13 mouse cellular contexts compared by ENCODE assay signal in genomic region chr9:64701651-64702050, GRCm38 (mm10). TPM values are rescaled to one million over a fixed set of nuclear protein-coding genes. Genes with fewer than 3 reads are reported as not detected.
DNase-seq lines count a peak whose midpoint lies in the region; ATAC-seq and TF ChIP-seq lines count a peak whose summit lies in the region.
"Had no signal": no experiment of that assay in that cellular context is flagged by ENCODE, and none has a peak within 500 bp of the region (broad histone marks: within the 10 kb centered on the region; RNA-seq: fewer than 3 reads in every experiment).

No protein-coding gene starts in this region.

- no peak overlapping the region for H3K4me3 ChIP-seq in left cerebral cortex, adult 2 months
- H3K4me3 ChIP-seq in embryonic fibroblast, embryonic 13.5 days (ENCODE audit: insufficient read depth, low read length) = no peak overlapping the region
- H3K4me3 ChIP-seq: limb, embryonic 10.5 days; lung, embryonic 15.5 days; midbrain, embryonic 13.5 days; neural tube, embryonic 15.5 days had no signal

- no peak for TF ChIP-seq POLR2A in embryonic fibroblast, embryonic 13.5 days (IDR thresholded peaks at IDR 0.05; ENCODE audit: low read depth, low read length)

- DNase-seq in frontal cortex, postnatal 14 days (ENCODE audit: low spot score in 2 of 2) = no peak
- DNase-seq in left cerebral cortex, postnatal 14 days (ENCODE audit: low spot score in 2 of 2) = peak; percentile 29 to 55
- DNase-seq in left cerebral cortex, adult 2 months (ENCODE audit: extremely low spot score in 1 of 2, low spot score in 2 of 2) = no peak
- peak; percentile 35 for DNase-seq in layer of hippocampus, adult 9-10 months (ENCODE audit: low spot score)
- DNase-seq in cerebellum, adult 9-11 months = no peak
- DNase-seq in kidney, postnatal 25 days = no peak
- DNase-seq: thymus, postnatal 25 days had no signal

- H3K27ac ChIP-seq in left cerebral cortex, adult 2 months = no peak overlapping the region
- peak overlapping the region; percentile 81 for H3K27ac ChIP-seq in embryonic fibroblast, embryonic 13.5 days (ENCODE audit: insufficient read depth, low read length)
- H3K27ac ChIP-seq: limb, embryonic 10.5 days; lung, embryonic 15.5 days; midbrain, embryonic 13.5 days; neural tube, embryonic 15.5 days had no signal

- ATAC-seq in frontal cortex, adult (ENCODE audit: low TSS enrichment) = peak; percentile 52; the same call in 1 of the 2 replicates
- ATAC-seq: midbrain, embryonic 13.5 days had no signal

- intact Hi-C loops in left cerebral cortex, postnatal 14 days (cut with DNase I) = no loop called here
- intact Hi-C loops in left cerebral cortex, adult 2 months (cut with DNase I) = no loop called here

- H3K4me1 ChIP-seq in embryonic fibroblast, embryonic 13.5 days (ENCODE audit: control insufficient read depth, insufficient read depth, low read length) = peaks cover 26% of the 10 kb centered on the region
- H3K4me1 ChIP-seq: limb, embryonic 10.5 days; midbrain, embryonic 13.5 days; neural tube, embryonic 15.5 days had no signal

- no peak for TF ChIP-seq CTCF in left cerebral cortex, adult 2 months (IDR thresholded peaks at IDR 0.05)
- TF ChIP-seq CTCF in embryonic fibroblast, embryonic 13.5 days (IDR thresholded peaks at IDR 0.05; ENCODE audit: borderline replicate concordance, insufficient read depth, low read length) = no peak

RNA-seq across cellular contexts. Expression of gene Rab11a, which starts 35.9 kb away (rescaled TPM):
- 100 to 1,000 TPM; 296 to 301 TPM for total RNA-seq in left cerebral cortex, postnatal 14 days (2021)
- 100 to 1,000 TPM; 232 to 250 TPM for total RNA-seq in left cerebral cortex, adult 2 months (2021)
- 318 and 370 TPM in 2 replicates for polyA plus RNA-seq in embryonic fibroblast, embryonic 13.5 days (2011; ENCODE audit: insufficient read length, low read depth, missing spikeins)

Comparison
In these comparisons a context has a peak if more than half of its experiments do, and no peak if none do; other contexts are left out.
1. DNase-seq: peak in left cerebral cortex, postnatal 14 days (2 of 2) and layer of hippocampus, adult 9-10 months (single experiment); none in frontal cortex, postnatal 14 days (0 of 2), left cerebral cortex, adult 2 months (0 of 2), cerebellum, adult 9-11 months (single experiment) and kidney, postnatal 25 days (0 of 2).